Mouse (Mus musculus) embryonic fibroblast, embryonic 13.5 days (primary cell): ENCODE measurements around the gene Tecpr1.

Source experiments
- CTCF ChIP-seq: IDR thresholded peaks from 2 replicates; pipeline ENCODE4 v1.5.1; 2011; ENCODE audit warnings: mild to moderate bottlenecking, control low read depth, low read length, moderate library complexity, borderline replicate concordance; ENCODE audit not compliant: insufficient read depth
- POLR2A ChIP-seq: IDR thresholded peaks from 2 replicates; pipeline ENCODE4 v1.6.1; 2011; ENCODE audit warnings: low read depth, mild to moderate bottlenecking, control low read depth, low read length, moderate library complexity

- TF ChIP-seq CTCF, result no peak
- no peak for TF ChIP-seq POLR2A
Observed at GRCm38 (mm10) chr5:144219936-144220335, 3.5 kb downstream of the Tecpr1 start.
